Mouse (Mus musculus): ENCODE data around the gene Pacsin2.
"Not testable (repeated sequence)": the region's sequence is repeated elsewhere in the genome, so short reads cannot be mapped to it uniquely, and the experiment has no call there.

The Pacsin2 gene

DNA sequence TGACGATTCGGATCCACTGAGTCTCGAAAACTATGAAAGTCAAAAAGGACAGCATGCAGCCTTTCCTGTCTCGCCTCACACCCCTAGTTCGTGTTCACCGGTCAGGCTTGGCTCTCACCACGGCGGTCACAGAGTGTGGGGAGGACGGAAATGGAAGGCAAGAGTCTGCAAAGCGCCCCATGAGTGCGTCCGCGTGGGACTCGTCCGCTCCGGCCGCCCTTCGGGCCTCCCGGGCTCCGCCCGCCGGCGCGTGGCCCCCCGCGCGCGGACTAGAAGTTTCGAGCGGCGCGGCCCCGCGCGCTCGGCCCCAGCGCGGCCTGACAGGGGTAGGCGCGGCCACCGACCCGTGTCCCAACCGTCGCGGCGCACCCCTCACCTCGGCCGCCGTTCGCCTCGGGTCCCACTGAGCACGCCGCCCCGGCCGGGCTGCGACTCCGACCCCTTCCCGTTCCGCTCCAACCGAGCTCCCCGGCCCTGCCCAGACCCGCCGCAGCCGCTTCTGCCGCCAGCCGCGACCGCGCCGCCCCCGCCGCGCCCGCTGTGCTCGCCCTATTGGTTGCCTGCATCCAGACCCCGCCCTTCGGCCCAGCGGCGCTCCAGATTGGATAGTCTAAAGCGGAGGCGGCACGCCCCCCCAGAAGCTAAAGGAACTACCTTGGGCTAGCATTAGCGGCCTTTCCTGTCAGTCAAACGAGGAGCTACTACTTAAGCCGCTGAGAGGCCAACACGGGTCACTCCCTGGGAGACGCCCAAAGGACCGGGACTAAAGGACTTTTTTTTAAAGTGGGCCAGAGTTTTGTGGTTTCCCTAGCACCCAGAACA is at the start of gene Pacsin2:
Gene Pacsin2, minus strand, starts transcription at position 524 of the 822 bp plus-strand sequence.
- DNase-seq (ENCODE audit: low spot score): peak; percentile 98

DNA sequence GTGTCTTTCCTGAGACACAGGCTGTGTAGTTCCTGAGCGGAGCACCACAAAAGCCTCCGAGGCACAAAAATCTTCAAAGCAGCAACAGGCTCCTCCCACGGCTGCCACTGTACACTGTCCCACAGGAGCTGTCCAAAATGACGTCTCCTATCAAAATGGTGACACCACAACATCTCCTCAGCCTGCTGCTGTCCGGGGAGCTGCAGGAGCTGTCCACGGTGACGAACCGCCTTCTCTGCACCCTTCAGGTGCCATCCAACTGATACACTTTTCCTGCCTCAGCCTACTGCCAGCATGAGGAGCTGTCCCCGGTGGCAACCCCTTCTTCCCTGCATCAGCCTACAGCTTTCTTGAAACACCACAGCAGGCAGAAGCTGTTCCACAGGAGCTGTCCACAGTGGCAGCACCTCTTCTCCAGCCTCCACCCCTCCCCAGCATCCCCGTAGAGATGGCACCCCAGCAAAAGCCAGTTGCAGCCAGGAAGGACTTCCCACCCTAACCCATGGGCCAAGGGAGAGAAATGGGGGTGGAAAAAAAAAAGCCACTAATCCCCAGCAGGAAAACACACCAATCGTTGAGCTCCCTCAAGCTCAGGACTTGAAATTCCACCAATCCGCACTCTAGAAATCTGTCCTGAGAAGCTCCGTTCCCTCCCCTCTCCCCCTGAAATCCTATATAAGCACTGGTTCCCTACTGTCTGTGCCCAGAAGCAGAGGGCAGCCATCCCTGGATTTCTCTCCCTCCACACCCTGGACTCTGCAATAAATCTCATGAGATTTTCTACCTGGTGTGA is 48.3 kb upstream of the Pacsin2 start:
- DNase-seq (ENCODE audit: low spot score): no peak

DNA sequence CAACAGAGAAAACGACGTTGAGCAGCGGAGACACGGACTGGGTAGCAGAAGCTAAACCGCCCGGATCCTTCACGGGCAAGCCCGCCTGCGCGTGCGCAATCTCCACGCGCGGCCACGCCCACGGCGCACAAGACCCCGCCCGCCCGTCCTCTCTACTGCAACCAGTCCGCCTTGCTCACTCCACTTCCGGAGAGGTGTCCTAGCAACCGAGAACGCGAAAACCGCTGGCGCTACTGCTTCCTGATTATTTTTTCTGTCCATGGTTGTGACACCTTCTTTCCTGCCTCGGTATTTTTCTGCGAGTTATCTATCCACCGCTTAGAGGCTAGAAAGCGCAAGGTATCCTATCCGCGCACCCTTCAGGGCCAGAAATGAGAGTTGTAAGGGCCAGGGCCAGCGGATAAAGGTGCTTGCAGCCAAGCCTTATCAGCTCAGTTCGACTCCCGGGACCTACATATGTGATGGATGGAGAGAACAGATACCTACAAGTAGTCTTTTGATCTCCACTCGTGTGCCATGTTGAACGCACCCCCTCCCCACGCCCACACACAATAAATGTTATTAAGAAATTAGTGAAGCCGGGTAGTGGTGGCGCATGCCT is 46.5 kb upstream of the Pacsin2 start, which contains the start of gene Ttll1:
Gene Ttll1, minus strand, starts transcription at position 89 of the 601 bp plus-strand sequence.
- peak; percentile 87 for DNase-seq (ENCODE audit: low spot score)

DNA sequence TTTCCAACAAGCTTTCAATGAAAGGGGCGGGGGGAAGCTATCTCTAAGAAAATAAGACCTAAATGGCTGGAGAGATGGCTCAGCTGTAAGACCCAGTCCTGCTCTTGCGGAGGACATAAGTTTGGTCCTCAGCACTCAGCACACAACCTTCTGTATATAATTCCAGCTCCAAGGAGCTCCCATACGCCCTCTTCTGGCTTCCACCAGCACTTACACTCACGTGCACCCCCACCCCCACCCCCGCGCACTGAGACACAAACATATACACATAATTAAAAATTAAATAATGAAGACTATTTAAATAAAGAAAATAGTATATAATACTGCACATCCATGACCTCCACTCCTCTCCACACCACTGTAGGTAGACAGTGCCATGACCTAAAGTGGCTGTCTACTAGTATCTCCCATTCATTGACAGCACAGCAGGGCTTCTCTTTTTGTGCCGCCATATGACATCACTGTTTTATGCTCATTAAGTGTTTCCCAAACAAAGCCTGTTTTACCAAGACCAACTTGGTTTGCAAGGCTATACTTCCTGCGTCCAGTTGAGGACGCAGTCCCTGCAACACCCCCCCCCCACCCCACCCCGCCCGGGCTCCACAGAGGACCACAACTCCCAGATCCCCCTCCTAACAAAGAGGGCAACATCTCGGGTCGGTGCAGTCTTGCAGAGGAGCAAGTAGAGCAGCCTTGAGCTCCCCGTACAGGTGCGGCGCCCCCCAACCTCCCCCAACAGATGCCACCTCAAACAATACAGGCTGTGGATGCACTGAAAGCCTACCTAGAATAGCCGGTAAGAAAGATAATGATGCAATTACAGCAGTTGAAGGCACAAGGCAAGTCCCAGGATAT is 45.8 kb upstream of the Pacsin2 start:
- DNase-seq (ENCODE audit: low spot score): no peak

DNA sequence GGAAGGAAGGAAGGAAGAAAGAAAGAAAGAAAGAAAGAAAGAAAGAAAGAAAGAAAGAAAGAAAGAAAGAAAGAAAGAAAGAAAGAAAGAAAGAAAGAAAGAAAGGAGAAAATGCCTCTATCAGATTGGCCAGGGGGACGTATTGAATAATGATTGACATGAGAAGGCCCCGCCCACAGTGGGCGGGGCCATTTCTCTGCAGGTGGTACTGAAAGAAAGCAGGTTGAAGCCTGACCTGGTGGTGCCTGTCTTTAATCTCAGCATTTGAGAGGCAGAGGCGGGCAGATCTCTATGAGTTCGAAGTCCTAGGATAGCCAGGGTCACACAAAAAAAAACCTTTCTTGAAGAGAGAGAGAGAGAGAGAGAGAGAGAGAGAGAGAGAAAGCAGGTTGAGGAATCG is 37.1 kb upstream of the Pacsin2 start:
- not testable (repeated sequence) for DNase-seq (ENCODE audit: low spot score)

DNA sequence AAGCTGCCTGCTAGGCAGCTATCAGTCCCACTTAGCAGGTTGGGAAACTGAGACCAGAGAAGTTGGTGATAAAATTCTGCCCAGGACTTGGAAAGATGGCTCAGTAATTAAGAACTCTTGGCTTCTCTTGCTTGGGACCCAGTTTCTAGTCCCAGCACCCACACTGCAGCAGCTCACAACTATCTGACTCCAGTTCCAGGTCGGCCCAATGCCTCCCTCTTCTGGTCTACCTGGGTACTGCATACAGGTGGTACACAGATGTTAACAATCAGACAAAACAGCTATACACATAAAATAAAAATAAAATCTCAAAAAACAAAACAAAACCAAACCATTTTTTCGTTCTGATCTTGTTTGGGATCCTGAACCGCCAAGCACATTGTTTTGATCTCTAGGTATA is 35.9 kb upstream of the Pacsin2 start:
- peak; percentile 57 for DNase-seq (ENCODE audit: low spot score)

DNA sequence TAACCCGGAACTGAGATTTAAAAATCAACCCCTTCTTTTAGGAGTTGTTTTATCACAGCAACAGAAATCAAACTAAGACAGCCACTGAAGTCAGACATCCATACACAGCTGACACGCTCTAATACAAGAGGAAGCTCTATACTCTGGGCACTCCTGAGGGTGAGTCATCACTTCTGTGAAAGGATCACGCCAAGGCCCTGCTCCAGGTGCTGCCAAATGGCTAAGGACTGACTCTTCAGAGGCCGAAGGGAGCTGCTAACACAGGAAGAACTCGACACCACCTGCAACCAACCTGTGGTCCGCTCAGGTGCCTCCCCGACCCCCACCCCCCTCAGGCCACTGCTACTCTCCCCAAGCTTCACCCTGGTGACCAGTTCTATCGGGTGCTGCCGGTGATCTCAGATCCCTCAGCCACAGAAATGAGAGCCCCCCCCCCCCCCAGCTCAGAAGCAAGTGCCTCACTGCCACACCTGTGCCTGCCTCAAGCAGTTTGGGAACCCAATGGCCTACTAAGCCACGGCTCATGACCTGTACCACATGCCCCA is 34.9 kb upstream of the Pacsin2 start:
- no peak for DNase-seq (ENCODE audit: low spot score)

DNA sequence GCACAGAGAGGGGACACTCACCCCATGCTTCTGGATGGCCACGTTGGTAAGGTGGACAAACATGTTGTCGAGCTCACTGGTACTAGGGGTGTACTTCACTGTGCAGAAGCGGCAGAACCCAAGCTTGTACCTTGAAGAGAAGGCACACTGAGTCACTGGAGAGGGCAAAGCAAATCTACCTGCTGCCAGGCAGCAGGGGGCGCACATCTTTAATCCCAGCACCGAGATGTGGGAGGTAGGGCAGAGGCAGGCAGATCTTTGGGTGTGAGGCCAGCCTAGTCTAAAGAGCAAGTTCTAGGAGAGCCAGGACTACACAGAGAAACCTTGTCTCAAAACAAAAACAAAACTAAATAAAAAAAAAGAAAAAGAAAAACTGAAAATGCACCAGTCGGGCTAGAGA is 32.9 kb upstream of the Pacsin2 start:
- DNase-seq (ENCODE audit: low spot score): no peak

DNA sequence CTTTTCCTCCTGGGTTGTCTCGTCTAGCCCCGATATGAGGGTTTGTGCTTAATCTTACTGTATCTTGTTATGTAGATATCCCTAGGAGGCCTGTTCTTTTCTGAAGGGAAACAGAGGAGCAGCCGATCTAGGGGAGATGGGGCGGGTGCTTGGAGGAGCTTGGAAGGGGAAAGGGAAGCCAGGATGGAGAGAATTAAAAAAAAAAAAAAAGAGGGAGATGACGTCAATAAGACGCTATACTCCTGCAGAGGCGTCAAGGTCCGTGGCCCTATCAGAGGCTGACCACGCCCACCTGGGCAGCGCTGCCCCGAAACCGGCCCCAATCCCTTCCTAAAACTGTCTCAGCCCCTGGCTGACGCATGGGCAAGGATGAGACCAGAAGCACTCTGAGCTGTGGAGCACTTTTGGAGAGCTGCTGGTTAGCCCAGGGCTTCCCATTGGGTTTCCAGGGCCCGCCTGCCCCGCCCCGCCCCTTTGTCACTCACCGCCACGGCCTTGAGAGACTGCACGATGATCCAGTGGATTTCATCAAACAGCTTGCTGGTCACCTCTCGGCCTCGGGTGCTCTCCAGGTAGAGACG is 31.5 kb upstream of the Pacsin2 start:
- DNase-seq (ENCODE audit: low spot score): peak; percentile 48

DNA sequence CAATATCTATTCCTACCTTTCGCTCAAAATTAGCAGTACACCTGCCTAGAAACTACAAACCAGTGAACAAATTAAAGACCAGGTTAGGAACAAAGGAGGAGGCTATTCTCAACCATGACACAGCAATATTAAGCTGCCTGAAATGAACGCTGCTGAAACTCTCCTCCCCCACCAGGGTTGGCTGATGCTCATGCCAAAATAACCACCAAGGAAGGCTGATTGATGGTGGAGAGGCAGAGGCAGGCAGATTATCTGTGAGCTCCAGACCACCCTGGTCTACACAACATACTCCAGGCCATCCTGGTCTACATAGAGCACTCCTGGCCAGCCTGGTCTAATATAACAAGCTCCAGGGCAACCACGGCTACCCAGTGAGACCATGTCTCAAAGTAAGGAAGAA is 30.8 kb upstream of the Pacsin2 start:
- no peak for DNase-seq (ENCODE audit: low spot score)

DNA sequence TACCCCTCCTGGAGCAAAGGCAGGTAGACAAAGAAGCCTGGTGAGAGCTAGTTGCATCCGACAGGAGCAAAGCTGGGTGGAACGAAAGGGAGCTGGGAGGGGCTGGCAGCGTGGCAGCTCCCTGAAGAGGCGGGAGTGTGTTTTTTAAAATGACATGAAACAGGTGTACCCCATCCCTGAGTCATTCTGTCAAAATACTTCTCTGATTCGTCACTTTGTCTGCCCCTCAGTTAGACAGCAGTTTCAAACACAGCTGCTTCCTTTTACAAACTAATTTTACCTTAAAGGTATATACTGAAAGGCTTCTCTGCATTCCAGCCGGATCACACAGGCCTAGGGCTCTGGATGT is 30.1 kb upstream of the Pacsin2 start:
- no peak for DNase-seq (ENCODE audit: low spot score)

DNA sequence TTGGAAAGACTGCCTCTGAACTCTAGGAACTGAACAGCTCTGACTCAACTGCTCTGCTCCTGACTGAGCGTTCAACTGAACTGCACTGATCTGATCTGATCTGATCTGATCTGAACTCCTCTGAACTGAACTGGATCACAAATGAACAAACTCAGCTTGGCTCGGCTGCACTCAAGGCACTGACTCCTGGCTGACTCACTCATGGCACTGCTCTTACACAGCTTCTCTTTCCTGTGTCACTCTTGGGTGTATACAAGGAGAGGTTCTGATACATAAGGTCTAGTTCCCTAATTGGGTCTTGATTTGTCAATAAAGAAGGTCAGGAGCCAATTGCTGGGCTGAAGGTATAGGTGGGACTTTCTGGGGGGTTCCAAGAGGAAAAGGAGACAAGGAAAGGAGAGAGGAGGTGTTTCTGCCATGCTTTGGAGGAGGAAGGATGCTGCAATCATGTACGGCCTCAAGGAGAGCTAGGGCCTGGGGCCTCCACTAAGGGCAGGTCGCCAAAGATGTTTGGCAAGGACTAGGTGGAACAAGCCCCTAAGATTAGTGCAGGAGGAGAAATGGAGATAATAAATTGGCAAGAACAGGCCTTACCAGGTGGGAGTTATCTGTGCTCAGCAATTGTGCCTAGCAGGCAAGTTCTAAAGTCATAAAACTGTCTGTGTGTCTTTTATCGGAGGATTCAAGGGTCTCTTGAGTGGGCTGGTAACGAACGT is 29.6 kb upstream of the Pacsin2 start:
- DNase-seq (ENCODE audit: low spot score): no peak

DNA sequence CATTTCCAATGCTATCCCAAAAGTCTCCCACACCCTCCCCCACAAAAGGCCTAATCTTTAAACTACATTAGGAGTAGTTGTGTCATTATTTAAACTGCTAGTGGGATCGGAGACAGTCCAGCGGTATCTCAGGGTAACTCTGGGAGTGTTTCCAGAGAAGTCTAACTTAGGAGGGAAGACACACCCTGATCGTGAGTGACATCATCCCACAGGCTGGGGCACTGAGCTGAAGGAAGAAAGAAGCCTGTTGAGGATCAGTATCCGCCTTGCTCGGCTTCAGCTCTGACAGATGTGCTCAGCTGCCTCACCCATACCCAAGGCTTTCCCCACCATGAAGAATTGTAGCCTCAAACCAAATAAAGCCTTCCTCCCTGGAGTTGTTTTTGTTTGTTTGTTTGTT is 27.5 kb upstream of the Pacsin2 start:
- no peak for DNase-seq (ENCODE audit: low spot score)

DNA sequence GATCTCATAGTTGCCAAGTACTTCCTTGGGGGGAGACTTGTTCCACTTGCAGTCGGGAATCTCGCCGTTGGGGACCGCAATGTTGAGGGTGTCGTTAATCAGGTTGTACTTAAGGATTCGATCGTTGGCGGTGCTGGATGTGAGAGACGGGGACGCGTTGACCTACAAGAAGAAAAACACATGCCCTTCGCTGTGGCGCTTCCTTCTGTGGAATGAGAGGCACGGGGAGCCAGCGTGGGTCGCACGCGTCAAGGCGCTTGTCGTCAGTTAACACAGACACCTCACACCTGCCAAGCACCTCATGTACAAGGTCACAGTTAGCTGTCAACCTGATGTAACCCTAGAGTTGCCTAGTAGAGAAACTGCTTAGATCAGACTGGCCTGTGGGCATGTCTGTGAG is 25.1 kb upstream of the Pacsin2 start:
- DNase-seq (ENCODE audit: low spot score): no peak

DNA sequence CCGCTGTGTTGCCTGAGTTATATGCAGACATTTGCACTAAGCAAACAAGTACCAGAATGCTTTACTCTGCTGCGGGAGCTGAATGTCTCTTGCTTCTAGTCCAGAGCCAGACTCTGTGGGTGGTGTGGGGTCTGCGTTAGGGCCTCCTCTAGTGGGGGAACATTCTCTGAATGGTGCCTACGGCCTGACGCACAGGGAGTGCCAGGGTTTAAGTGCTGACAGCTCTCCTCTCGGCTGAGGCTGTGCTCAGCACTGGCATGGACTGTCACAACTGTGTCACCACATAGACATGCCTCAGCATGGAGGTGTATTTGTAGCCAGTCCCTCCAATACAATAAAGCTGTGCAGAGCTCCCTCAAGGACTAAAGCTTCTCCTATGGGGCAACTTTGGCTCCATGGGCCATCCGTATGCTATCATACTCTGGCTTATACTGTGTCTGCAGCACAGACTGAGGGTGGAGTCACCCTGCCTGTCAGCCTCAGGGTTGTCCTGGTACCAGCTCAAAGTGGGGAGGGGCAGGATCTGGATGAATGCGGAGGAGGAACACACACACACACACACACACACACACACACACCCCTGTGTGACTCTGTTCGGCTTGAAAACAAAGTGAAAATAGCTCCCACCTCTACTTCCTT is 23.2 kb upstream of the Pacsin2 start:
- DNase-seq (ENCODE audit: low spot score): no peak

DNA sequence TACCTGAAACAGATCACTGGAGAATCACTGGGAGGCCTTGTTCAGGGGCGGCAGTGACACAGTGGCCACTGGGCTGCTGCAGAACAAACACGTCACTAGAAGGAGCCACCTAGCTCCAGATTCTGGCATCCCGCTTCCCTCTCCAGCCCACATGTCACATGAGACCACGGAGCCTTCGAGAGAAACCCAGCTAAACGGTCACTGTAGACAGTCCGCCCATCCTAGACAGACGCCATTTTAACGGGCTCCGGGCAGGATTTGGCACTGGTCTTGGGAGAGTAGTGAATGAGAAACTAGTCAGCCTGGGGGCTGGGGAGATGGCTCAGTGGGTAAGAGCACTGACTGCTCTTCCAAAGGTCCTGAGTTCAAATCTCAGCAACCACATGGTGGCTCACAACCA is 19.9 kb upstream of the Pacsin2 start:
- no peak for DNase-seq (ENCODE audit: low spot score)

DNA sequence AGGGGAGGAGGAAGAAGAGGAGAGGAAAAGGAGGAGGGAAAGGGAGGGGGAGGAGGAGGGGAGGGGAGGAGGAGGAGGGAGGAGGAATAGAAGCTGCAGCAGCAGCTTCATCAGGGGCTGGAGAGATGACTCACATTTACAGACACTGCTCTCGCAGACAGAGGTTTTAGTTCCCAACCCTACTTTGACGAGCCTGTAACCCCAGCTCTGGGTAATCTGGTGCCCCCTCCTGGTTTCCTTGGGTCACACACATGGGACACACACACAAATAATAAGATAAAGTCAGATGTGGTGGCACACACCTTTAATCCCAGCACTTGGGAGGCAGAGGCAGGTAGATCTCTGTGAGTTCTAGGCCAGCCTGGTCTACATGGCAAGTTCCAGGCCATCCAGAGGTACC is 19.1 kb upstream of the Pacsin2 start:
- peak; percentile 56 for DNase-seq (ENCODE audit: low spot score)

DNA sequence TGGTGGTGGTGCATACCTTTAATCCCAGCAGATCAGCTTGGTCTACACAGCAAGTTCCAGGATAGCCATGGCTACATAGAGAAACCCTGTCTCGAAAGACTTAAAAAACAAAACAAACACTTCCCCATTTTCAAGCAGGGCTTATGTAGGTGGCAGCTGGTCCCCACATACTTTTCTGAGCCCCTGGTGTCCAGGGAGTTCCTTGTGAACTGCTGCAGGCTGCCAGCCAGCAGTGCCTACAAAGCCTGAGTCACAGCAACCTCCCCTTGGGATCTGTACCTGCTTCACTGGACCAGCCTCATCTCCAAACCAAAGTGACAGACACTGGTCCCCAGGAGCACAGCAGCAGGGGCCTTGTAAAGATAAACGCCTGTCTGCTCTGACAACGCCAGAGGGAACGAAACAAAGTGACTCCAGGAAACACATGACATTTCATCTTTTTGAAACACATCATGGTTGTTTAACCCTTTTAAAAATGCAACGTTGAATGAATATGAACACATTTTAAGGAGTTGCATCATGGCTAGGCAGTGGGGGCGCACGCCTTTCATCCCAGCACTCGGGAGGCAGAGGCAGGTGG is 18.3 kb upstream of the Pacsin2 start:
- no peak for DNase-seq (ENCODE audit: low spot score)

DNA sequence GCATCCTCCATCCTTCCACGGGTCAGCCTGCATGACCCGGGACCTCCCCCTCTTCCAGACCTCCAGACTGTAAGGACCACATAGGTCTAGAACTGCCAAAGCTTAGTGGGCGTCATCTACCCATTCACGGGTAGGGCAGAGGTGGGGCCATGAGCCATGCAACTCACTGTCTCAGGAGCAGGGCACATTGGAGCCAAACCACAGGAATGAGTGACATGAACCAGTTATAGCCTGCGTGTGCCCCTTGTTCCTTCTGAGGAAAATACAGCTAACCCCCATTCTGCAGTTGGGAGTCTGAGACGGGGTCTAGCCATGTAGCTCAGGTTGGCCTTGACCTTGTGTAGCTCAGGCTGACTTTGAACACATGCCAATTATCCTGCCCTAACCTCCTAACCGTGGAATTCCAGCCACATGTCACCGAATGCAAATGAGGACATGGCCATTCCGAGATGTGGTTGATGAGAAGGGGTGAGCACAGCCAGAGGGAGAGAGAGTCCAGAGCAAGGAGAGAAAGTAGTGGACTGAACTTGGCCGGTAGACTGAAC is 16.9 kb upstream of the Pacsin2 start:
- no peak for DNase-seq (ENCODE audit: low spot score)

DNA sequence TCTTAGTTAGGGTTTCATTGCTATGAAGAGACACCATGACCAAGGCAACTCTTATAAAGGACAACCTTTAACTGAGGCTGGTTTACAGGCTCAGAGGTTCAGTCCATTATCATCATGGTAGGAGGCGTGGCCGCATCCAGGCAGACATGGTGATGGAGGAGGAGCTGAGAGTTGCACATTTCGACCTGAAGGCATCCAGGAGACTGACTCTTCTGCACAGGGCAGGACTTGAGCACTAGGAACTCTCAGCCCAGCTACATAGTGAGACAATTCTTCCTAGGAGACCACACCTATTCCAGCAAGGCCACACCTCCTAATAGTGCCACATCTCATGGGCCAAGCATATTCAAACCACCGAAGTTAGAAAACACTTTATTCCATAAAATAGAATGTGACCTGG is 15.4 kb upstream of the Pacsin2 start:
- DNase-seq (ENCODE audit: low spot score): no peak
